In genomic region chr16:76371614-76371917, GRCm38 (mm10) we compare ENCODE assay signal across 8 mouse cellular contexts. TPM values are rescaled to one million over a fixed set of nuclear protein-coding genes. Genes with fewer than 3 reads are reported as not detected.
A peak's percentile ranks its signal among the peaks of the same experiment; 100 is the strongest.
DNase-seq lines count a peak whose midpoint lies in the region; ATAC-seq and TF ChIP-seq lines count a peak whose summit lies in the region.

No protein-coding gene starts in this region.

- H3K79me3 ChIP-seq in C2C12 (ENCODE audit: low read depth) = peaks cover 53% of the 10 kb centered on the region

- 0 out of 2 replicates have a peak, but pooled peaks cover 3% of the 10 kb centered on the region for H3K36me3 ChIP-seq in heart, embryonic 10.5 days
- H3K36me3 ChIP-seq in C2C12 (ENCODE audit: control insufficient read depth, insufficient read depth) = peaks cover 14% of the 10 kb centered on the region
- no peaks in the 10 kb centered on the region for H3K36me3 ChIP-seq in forebrain, embryonic 12.5 days (replicated peaks)
- peaks cover 5% of the 10 kb centered on the region for H3K36me3 ChIP-seq in liver, embryonic 14.5 days (replicated peaks; ENCODE audit: control insufficient read depth, insufficient read depth, low read depth)

- no peak for TF ChIP-seq EP300 in liver, embryonic 14.5 days (IDR thresholded peaks at IDR 0.05; ENCODE audit: low read depth)

- H3K4me2 ChIP-seq in forebrain, embryonic 12.5 days = peak overlapping the region; percentile 67
- H3K4me2 ChIP-seq in liver, embryonic 14.5 days (ENCODE audit: low read depth) = peak overlapping the region; percentile 98

- H3K27me3 ChIP-seq in heart, embryonic 10.5 days (ENCODE audit: insufficient read depth, poor library complexity, severe bottlenecking) = no peaks in the 10 kb centered on the region
- H3K27me3 ChIP-seq in C2C12 (ENCODE audit: control insufficient read depth, insufficient read depth, insufficient read length) = no peaks in the 10 kb centered on the region
- H3K27me3 ChIP-seq in forebrain, embryonic 12.5 days = 0 out of 2 replicates have a peak, but pooled peaks cover 3% of the 10 kb centered on the region
- H3K27me3 ChIP-seq in liver, embryonic 14.5 days (ENCODE audit: control insufficient read depth, insufficient read depth, low read length) = no peaks in the 10 kb centered on the region

- no peaks in the 10 kb centered on the region for H3K9me3 ChIP-seq in heart, embryonic 10.5 days
- H3K9me3 ChIP-seq in forebrain, embryonic 12.5 days = no peaks in the 10 kb centered on the region
- H3K9me3 ChIP-seq in liver, embryonic 14.5 days (ENCODE audit: control insufficient read depth, low read length) = no peaks in the 10 kb centered on the region

- H3K27ac ChIP-seq in heart, embryonic 10.5 days = peak overlapping the region; percentile 99
- no peak overlapping the region; the same call in 1 of the 2 replicates for H3K27ac ChIP-seq in forebrain, embryonic 12.5 days
- peak overlapping the region; percentile 86 for H3K27ac ChIP-seq in liver, embryonic 14.5 days

- H3K9ac ChIP-seq in forebrain, embryonic 12.5 days = peak overlapping the region; percentile 92
- H3K9ac ChIP-seq in liver, embryonic 14.5 days (replicated peaks) = peak overlapping the region; percentile 95

- WGBS in heart, embryonic 10.5 days = 11% methylated on average over 7 of the region's 7 CpGs
- WGBS in forebrain, embryonic 12.5 days = 2% methylated on average over 7 of the region's 7 CpGs
- under 1% methylated on average over 7 of the region's 7 CpGs for WGBS in liver, embryonic 14.5 days (ENCODE audit: insufficient replicate concordance)

- peak; percentile 30 for DNase-seq in heart, embryonic 10.5 days (ENCODE audit: low spot score)
- DNase-seq in heart, postnatal 14 days = no peak
- DNase-seq in liver, embryonic 14.5 days (ENCODE audit: low read depth in 3 of 3, low spot score in 3 of 3) = peak in 1 of 3 experiments; percentile 17
- DNase-seq in spleen, adult 12 weeks (ENCODE audit: low spot score) = no peak

- H3ac ChIP-seq in C2C12 (ENCODE audit: control insufficient read depth, insufficient read length, low read depth) = peak overlapping the region; percentile 31

- H3K79me2 ChIP-seq in C2C12 (ENCODE audit: control insufficient read depth, insufficient read depth) = peaks cover 61% of the 10 kb centered on the region

- intact Hi-C loops in heart, postnatal 14 days (cut with DNase I) = loop anchor here (2.0 to 10.0 kb wide), 5 partner anchors 74 to 604 kb away; partner anchors contain the start of gene Hspa13

- ATAC-seq in forebrain, embryonic 12.5 days (ENCODE audit: low FRiP score) = no peak
- no peak for ATAC-seq in liver, embryonic 14.5 days (ENCODE audit: insufficient read depth)
- ATAC-seq in erythroid progenitor cell, adult 5-6 weeks (replicated peaks; ENCODE audit: low FRiP score, poor library complexity, severe bottlenecking) = no peak
- no peak for ATAC-seq in granulocyte monocyte progenitor cell, adult 5-6 weeks (replicated peaks; ENCODE audit: poor library complexity, severe bottlenecking)

- TF ChIP-seq CTCF in C2C12 (IDR thresholded peaks at IDR 0.05; ENCODE audit: control insufficient read depth, insufficient read depth, insufficient read length) = no peak
- no peak for TF ChIP-seq CTCF in liver, embryonic 14.5 days (IDR thresholded peaks at IDR 0.05; ENCODE audit: low read depth)

- peak overlapping the region; percentile 92 for H3K4me3 ChIP-seq in heart, embryonic 10.5 days
- H3K4me3 ChIP-seq in C2C12 (ENCODE audit: insufficient read depth, poor library complexity, severe bottlenecking) = peak overlapping the region; percentile 59
- peak overlapping the region; percentile 86 for H3K4me3 ChIP-seq in forebrain, embryonic 12.5 days (replicated peaks)
- H3K4me3 ChIP-seq in liver, embryonic 14.5 days (ENCODE audit: insufficient read depth in 1 of 2, low read depth in 2 of 2, low read length in 2 of 2) = peak overlapping the region; percentile 91 to 93

- peaks cover 15% of the 10 kb centered on the region for H3K4me1 ChIP-seq in heart, embryonic 10.5 days
- peaks cover 29% of the 10 kb centered on the region for H3K4me1 ChIP-seq in forebrain, embryonic 12.5 days
- H3K4me1 ChIP-seq in liver, embryonic 14.5 days (replicated peaks; ENCODE audit: control insufficient read depth in 2 of 2, insufficient read depth in 2 of 2, low read length in 1 of 2) = peaks cover 26 to 28% of the 10 kb centered on the region in 2 experiments

TF ChIP-seq in C2C12, 6 proteins besides CTCF, POLR2A, EP300 and RAD21:
- TF ChIP-seq USF1 (IDR thresholded peaks at IDR 0.05; ENCODE audit: low read depth) = no peak
- TF ChIP-seq FOSL1 (IDR thresholded peaks at IDR 0.05; ENCODE audit: insufficient read depth, low read length, poor library complexity, severe bottlenecking) = no peak
- TF ChIP-seq MYOD1 (IDR thresholded peaks at IDR 0.05; ENCODE audit: control insufficient read depth, insufficient read length, low read depth) = no peak
- TF ChIP-seq CEBPB (IDR thresholded peaks at IDR 0.05; ENCODE audit: low read depth) = no peak
- TF ChIP-seq MYOG (IDR thresholded peaks at IDR 0.05; ENCODE audit: control insufficient read depth, extremely low read depth, insufficient read length) = no peak
- no peak for TF ChIP-seq MAX (IDR thresholded peaks at IDR 0.05)

RNA-seq across cellular contexts. Expression of gene Nrip1, which starts 2.1 kb away (rescaled TPM):
- 22.3 and 31.2 TPM in 2 replicates for polyA plus RNA-seq in heart, embryonic 10.5 days (2016; fragmentation: Nextera tagmentation; extraction: Ambion mirVana)
- 10 to 100 TPM; 28.7 to 29.2 TPM for total RNA-seq in heart, postnatal 14 days (2021)
- polyA plus RNA-seq in C2C12 (2012; fragmentation: generic; extraction: Trizol) = 2.4 TPM
- 32.1 and 37.0 TPM in 2 replicates for polyA plus RNA-seq in forebrain, embryonic 12.5 days (2016; fragmentation: Nextera tagmentation; extraction: Ambion mirVana)
- polyA plus RNA-seq in liver, embryonic 14.5 days (2012; rRNA removed) = 2.5 and 3.5 TPM in 2 replicates
- 11.7 and 15.5 TPM in 2 replicates for polyA plus RNA-seq in liver, embryonic 14.5 days (2014; fragmentation: Nextera tagmentation; extraction: Ambion mirVana)
- total RNA-seq in erythroid progenitor cell, adult 5-6 weeks (2015; ENCODE audit: low replicate concordance) = 72.1 and 83.4 TPM in 2 replicates
- total RNA-seq in erythroid progenitor cell, adult 5-6 weeks (2017; ENCODE audit: low replicate concordance) = 62.9 and 99.2 TPM in 2 replicates
- total RNA-seq in granulocyte monocyte progenitor cell, adult 5-6 weeks (2014; fragmentation: Nextera tagmentation) = 20.2 and 21.0 TPM in 2 replicates
- 10.3 and 11.7 TPM in 2 replicates for total RNA-seq in granulocyte monocyte progenitor cell, adult 5-6 weeks (2017)
